8 mouse cellular contexts compared by ENCODE assay signal in genomic region chr2:93405017-93405425, GRCm38 (mm10). TPM values are rescaled to one million over a fixed set of nuclear protein-coding genes. Genes with fewer than 3 reads are reported as not detected.
A peak's percentile ranks its signal among the peaks of the same experiment; 100 is the strongest.
DNase-seq lines count a peak whose midpoint lies in the region; ATAC-seq and TF ChIP-seq lines count a peak whose summit lies in the region.

No protein-coding gene starts in this region.

- WGBS in heart, embryonic 11.5 days (ENCODE audit: insufficient replicate concordance) = 38% methylated on average over 7 of the region's 7 CpGs
- WGBS in heart, adult 2 months = 11% methylated on average over 7 of the region's 7 CpGs

- intact Hi-C loops in heart, adult 2 months (cut with DNase I) = no loop called here

- H3K9me3 ChIP-seq in heart, embryonic 11.5 days (replicated peaks; ENCODE audit: control insufficient read depth, low read length) = no peaks in the 10 kb centered on the region

- H3K36me3 ChIP-seq in heart, embryonic 11.5 days (ENCODE audit: control insufficient read depth, insufficient read depth, low read length) = no peaks in the 10 kb centered on the region
- no peaks in the 10 kb centered on the region for H3K36me3 ChIP-seq in heart, adult 2 months (ENCODE audit: control insufficient read depth, insufficient read depth, low read length)

- no peaks in the 10 kb centered on the region for H3K79me2 ChIP-seq in heart, adult 2 months (replicated peaks; ENCODE audit: control insufficient read depth, insufficient read depth, low read length)

- no peak for DNase-seq in heart, adult 2 months
- DNase-seq in 3T3-L1 (ENCODE audit: low read depth, low spot score) = peak; percentile 70
- peak; percentile 52 to 67 for DNase-seq in lung, postnatal 4 days
- no peak for DNase-seq in frontal cortex, postnatal 25 days (ENCODE audit: low spot score in 2 of 2)
- no peak for DNase-seq in B cell, adult 2 months
- DNase-seq in layer of hippocampus, postnatal 25 days (ENCODE audit: extremely low spot score in 1 of 2, low spot score in 1 of 2) = no peak

- TF ChIP-seq EP300 in heart, adult 2 months (IDR thresholded peaks at IDR 0.05; ENCODE audit: insufficient read depth, low read depth, low read length) = no peak

- peaks cover 2% of the 10 kb centered on the region; the same call in 1 of the 2 replicates for H3K27me3 ChIP-seq in heart, embryonic 11.5 days (ENCODE audit: control insufficient read depth, insufficient read depth, low read length)
- no peaks in the 10 kb centered on the region for H3K27me3 ChIP-seq in heart, adult 2 months (ENCODE audit: control insufficient read depth, insufficient read depth, low read length)

- peak; percentile 64 for ATAC-seq in heart, embryonic 11.5 days (replicated peaks; ENCODE audit: insufficient number of reproducible peaks, low FRiP score, low TSS enrichment)
- 0 out of 2 replicates have a peak, but pooled peaks have one; percentile 25 for ATAC-seq in erythroblast, adult 5-6 weeks (replicated peaks; ENCODE audit: low FRiP score, poor library complexity, severe bottlenecking)

- TF ChIP-seq POLR2A in heart, adult 2 months (IDR thresholded peaks at IDR 0.05; ENCODE audit: insufficient read depth, low read depth, low read length) = no peak

- no peak overlapping the region for H3K4me3 ChIP-seq in heart, embryonic 11.5 days (ENCODE audit: low read depth, low read length)
- no peak overlapping the region for H3K4me3 ChIP-seq in heart, adult 2 months

- no peak overlapping the region for H3K4me2 ChIP-seq in heart, embryonic 11.5 days

- no peak for TF ChIP-seq CTCF in heart, adult 2 months (IDR thresholded peaks at IDR 0.05)

- H3K9ac ChIP-seq in heart, embryonic 11.5 days (ENCODE audit: low read depth, low read length) = no peak overlapping the region
- no peak overlapping the region for H3K9ac ChIP-seq in heart, adult 2 months (ENCODE audit: low read depth, low read length)

- H3K27ac ChIP-seq in heart, embryonic 11.5 days (ENCODE audit: low read depth, low read length) = no peak overlapping the region
- no peak overlapping the region for H3K27ac ChIP-seq in heart, adult 2 months

- peaks cover 11% of the 10 kb centered on the region for H3K4me1 ChIP-seq in heart, embryonic 11.5 days (ENCODE audit: control insufficient read depth, insufficient read depth, low read length)
- H3K4me1 ChIP-seq in heart, adult 2 months (ENCODE audit: control insufficient read depth, insufficient read depth, low read length) = peaks cover 4% of the 10 kb centered on the region; the same call in 1 of the 2 replicates

RNA-seq across cellular contexts. Expression of gene Cd82, which starts 57.9 kb away (rescaled TPM):
- 10.6 and 14.3 TPM in 2 replicates for polyA plus RNA-seq in heart, embryonic 11.5 days (2014; fragmentation: Nextera tagmentation; extraction: Ambion mirVana)
- total RNA-seq in heart, adult 2 months (2021) = 10 to 100 TPM; 15.2 to 18.7 TPM
- 28.1 and 31.6 TPM in 2 replicates for polyA plus RNA-seq in heart, adult 2 months (2012; rRNA removed)
- total RNA-seq in erythroblast, adult 5-6 weeks (2015; ENCODE audit: low replicate concordance) = 99.9 and 150 TPM in 2 replicates
- total RNA-seq in erythroblast, adult 5-6 weeks (2017; ENCODE audit: low replicate concordance) = 145 and 158 TPM in 2 replicates
- 10 to 100 TPM; 22.0 to 23.8 TPM for total RNA-seq in layer of hippocampus, postnatal 25 days (2021)

Comparison
In these comparisons a context has a peak if more than half of its experiments do, and no peak if none do; other contexts are left out.
1. DNase-seq: peak in 3T3-L1 (single experiment) and lung, postnatal 4 days (2 of 2); none in heart, adult 2 months (0 of 2), frontal cortex, postnatal 25 days (0 of 2), B cell, adult 2 months (0 of 2) and layer of hippocampus, postnatal 25 days (0 of 2).
2. RNA of gene Cd82, which starts 57.9 kb away (total RNA-seq): 99.9 to 158 TPM in erythroblast, adult 5-6 weeks; 22.0 to 23.8 TPM in layer of hippocampus, postnatal 25 days and 15.2 to 18.7 TPM in heart, adult 2 months; every median in the first group is over 4 times any median in the second.